Mouse (Mus musculus) small intestine, adult 2 months (tissue): Measurements from ENCODE around the gene Rpgrip1l. TPM values are rescaled to one million over a fixed set of nuclear protein-coding genes. Genes with fewer than 3 reads are reported as not detected.

ENCODE experiments used
- H3K27ac ChIP-seq: fragments of 200-500 bp; 2 replicates; pipeline ENCODE4 v1.5.1; 2012; ENCODE audit warnings: low read depth, low read length, control low read depth, inconsistent platforms; ENCODE audit not compliant: insufficient read depth
- H3K27me3 ChIP-seq: fragments of 200-500 bp; 2 replicates; pipeline ENCODE4 v1.6.1; 2012; ENCODE audit warnings: mild to moderate bottlenecking, moderate library complexity, low read length, inconsistent platforms; ENCODE audit not compliant: control insufficient read depth, insufficient read depth
- H3K36me3 ChIP-seq: fragments of 200-500 bp; 2 replicates; pipeline ENCODE4 v1.6.1; 2012; ENCODE audit warnings: mild to moderate bottlenecking, low read length, control low read depth, inconsistent platforms; ENCODE audit not compliant: control insufficient read depth, insufficient read depth
- H3K4me1 ChIP-seq: fragments of 200-500 bp; 2 replicates; pipeline ENCODE4 v1.6.1; 2012; ENCODE audit warnings: low read length, inconsistent platforms, mixed read lengths; ENCODE audit not compliant: control insufficient read depth, insufficient read depth, insufficient read length
- H3K4me3 ChIP-seq: fragments of 200-500 bp; 2 replicates; pipeline ENCODE4 v1.5.1; 2012; ENCODE audit warnings: low read depth, mild to moderate bottlenecking, control low read depth, inconsistent platforms, low read length, moderate library complexity
- CTCF ChIP-seq: fragments of 200-500 bp; IDR thresholded peaks from 2 replicates; pipeline ENCODE4 v1.5.1; 2012; ENCODE audit warnings: low read depth, mild to moderate bottlenecking, control low read depth, inconsistent platforms, low read length, moderate library complexity, mixed read lengths; ENCODE audit not compliant: insufficient replicate concordance, insufficient read length; ENCODE audit errors: extremely low read depth
- POLR2A ChIP-seq: fragments of 200-500 bp; IDR thresholded peaks from 2 replicates; pipeline ENCODE4 v1.6.1; 2012; ENCODE audit warnings: low read depth, mild to moderate bottlenecking, control low read depth, inconsistent platforms, low read length, moderate library complexity
- WGBS: fragments of 180-500 bp; shearing (Covaris S2); methylation state at CpG from one replicate; pipeline ENCODE4 v1.1.7; 2018; 5-methylcytosine and 5-hydroxymethylcytosine counted together
- polyA plus RNA-seq: library from polyadenylated mRNA; depleted of rRNA; stranded (reverse); fragments of >200 nt; gene quantifications from 2 replicates; pipeline ENCODE4 v1.2.3, GENCODE M21; 2012

Rpgrip1l gene
- polyA plus RNA-seq, 1 experiment: 0.70 TPM

- H3K4me1 ChIP-seq: peaks cover 8% of the 10 kb centered on the region
- WGBS: 89% methylated on average over 9 of the region's 9 CpGs
- TF ChIP-seq POLR2A: no peak
- TF ChIP-seq CTCF: no peak
- peaks cover 5% of the 10 kb centered on the region; the same call in 1 of the 2 replicates for H3K36me3 ChIP-seq
- H3K27ac ChIP-seq: no peak overlapping the region
- H3K4me3 ChIP-seq: no peak overlapping the region
- H3K27me3 ChIP-seq: no peaks in the 10 kb centered on the region
Observed at GRCm38 (mm10) chr8:91329056-91329455, 16.0 kb upstream of the Rpgrip1l start.

GRCm38 (mm10) chr8:91327471-91328205 lies 14.6 kb upstream of the Rpgrip1l start:
- Histone ChIP-seq H3K27me3 (no peaks in the 10 kb centered on the region), H3K36me3 (peaks cover 5% of the 10 kb centered on the region; the same call in 1 of the 2 replicates), H3K4me3 (no peak overlapping the region), H3K4me1 (peaks cover 8% of the 10 kb centered on the region), H3K27ac (no peak overlapping the region)
- 88% methylated on average over 11 of the region's 11 CpGs for WGBS
- TF ChIP-seq POLR2A (no peak), CTCF (no peak)

GRCm38 (mm10) chr8:91326946-91327345 lies 13.9 kb upstream of the Rpgrip1l start:
- Histone ChIP-seq H3K27ac (no peak overlapping the region), H3K36me3 (peaks cover 5% of the 10 kb centered on the region; the same call in 1 of the 2 replicates), H3K4me1 (peaks cover 7% of the 10 kb centered on the region), H3K4me3 (no peak overlapping the region), H3K27me3 (no peaks in the 10 kb centered on the region)
- WGBS: 98% methylated on average over 6 of the region's 6 CpGs
- no peak for TF ChIP-seq CTCF
- TF ChIP-seq POLR2A: no peak

GRCm38 (mm10) chr8:91326018-91326417 lies 13.0 kb upstream of the Rpgrip1l start:
- Histone ChIP-seq H3K4me3 (no peak overlapping the region), H3K27me3 (no peaks in the 10 kb centered on the region), H3K4me1 (peaks cover 2% of the 10 kb centered on the region; the same call in 1 of the 2 replicates), H3K27ac (no peak overlapping the region), H3K36me3 (peaks cover 5% of the 10 kb centered on the region; the same call in 1 of the 2 replicates)
- WGBS: 86% methylated on average over 3 of the region's 3 CpGs
- TF ChIP-seq CTCF (no peak), POLR2A (no peak)

- peaks cover 5% of the 10 kb centered on the region; the same call in 1 of the 2 replicates for H3K36me3 ChIP-seq
- no peak overlapping the region for H3K27ac ChIP-seq
- H3K4me3 ChIP-seq: no peak overlapping the region
- peaks cover 2% of the 10 kb centered on the region; the same call in 1 of the 2 replicates for H3K4me1 ChIP-seq
- no peaks in the 10 kb centered on the region for H3K27me3 ChIP-seq
- no peak for TF ChIP-seq CTCF
- no peak for TF ChIP-seq POLR2A
- WGBS: 90% methylated on average over 4 of the region's 4 CpGs
Observed at GRCm38 (mm10) chr8:91324916-91325315, 11.9 kb upstream of the Rpgrip1l start.

GRCm38 (mm10) chr8:91324271-91324670 lies 11.2 kb upstream of the Rpgrip1l start:
- peaks cover 2% of the 10 kb centered on the region; the same call in 1 of the 2 replicates for H3K4me1 ChIP-seq
- no peak overlapping the region for H3K4me3 ChIP-seq
- no peak overlapping the region for H3K27ac ChIP-seq
- WGBS: 80% methylated on average over 9 of the region's 9 CpGs
- H3K27me3 ChIP-seq: no peaks in the 10 kb centered on the region
- TF ChIP-seq CTCF: no peak
- no peak for TF ChIP-seq POLR2A
- peaks cover 5% of the 10 kb centered on the region; the same call in 1 of the 2 replicates for H3K36me3 ChIP-seq

- no peak overlapping the region for H3K27ac ChIP-seq
- H3K36me3 ChIP-seq: peaks cover 5% of the 10 kb centered on the region; the same call in 1 of the 2 replicates
- WGBS: 82% methylated on average over 7 of the region's 7 CpGs
- no peak overlapping the region for H3K4me3 ChIP-seq
- H3K4me1 ChIP-seq: peaks cover 2% of the 10 kb centered on the region; the same call in 1 of the 2 replicates
- H3K27me3 ChIP-seq: no peaks in the 10 kb centered on the region
- TF ChIP-seq POLR2A: no peak
- TF ChIP-seq CTCF: no peak
Observed at GRCm38 (mm10) chr8:91323511-91323910, 10.4 kb upstream of the Rpgrip1l start.
